Mouse (Mus musculus): ENCODE results near the gene Rhox2e.
"Not testable (repeated sequence)": the region's sequence is repeated elsewhere in the genome, so short reads cannot be mapped to it uniquely, and the experiment has no call there.

The Rhox2e gene

GRCm38 (mm10) chrX:37530152-37530551 lies at the start of gene Rhox2e:
TSS of gene Rhox2e (plus strand) at chrX:37530452.
- in situ Hi-C loops (cut with MseI, MboI): not testable (repeated sequence)

- in situ Hi-C loops (cut with MseI, MboI): not testable (repeated sequence)
Observed at GRCm38 (mm10) chrX:37514059-37514458, 16.2 kb upstream of the Rhox2e start, which contains the start of gene Rhox4d. TSS of gene Rhox4d (plus strand) at chrX:37514359.

- in situ Hi-C loops (cut with MseI, MboI): not testable (repeated sequence)
Observed at GRCm38 (mm10) chrX:37541719-37542118, 11.5 kb downstream of the Rhox2e start, which contains the start of gene Rhox3e. TSS of gene Rhox3e (plus strand) at chrX:37542019.

GRCm38 (mm10) chrX:37557112-37557511 lies 26.9 kb downstream of the Rhox2e start, which contains the start of gene Rhox4e:
TSS of gene Rhox4e (plus strand) at chrX:37557412.
- in situ Hi-C loops (cut with MseI, MboI): not testable (repeated sequence)

GRCm38 (mm10) chrX:37571105-37571504 lies 40.9 kb downstream of the Rhox2e start, which contains the start of gene Rhox2f:
TSS of gene Rhox2f (plus strand) at chrX:37571405.
- in situ Hi-C loops (cut with MseI, MboI): not testable (repeated sequence)

GRCm38 (mm10) chrX:37572638-37573037 lies 42.4 kb downstream of the Rhox2e start:
- in situ Hi-C loops (cut with MseI, MboI): not testable (repeated sequence)

- in situ Hi-C loops (cut with MseI, MboI): not testable (repeated sequence)
Observed at GRCm38 (mm10) chrX:37580692-37581091, 50.4 kb downstream of the Rhox2e start, which contains the start of gene Rhox3f. TSS of gene Rhox3f (plus strand) at chrX:37580992.
